Mouse (Mus musculus) c-Kit-positive CD71-negative TER-119-negative erythroid progenitor cells, embryonic 14.5 days (primary cell): ENCODE results near the gene Cpt1a.

Experiments
- DNase-seq: peaks from one replicate; pipeline ENCODE4 v3.0.0-alpha.2; 2013; ENCODE audit warnings: low read depth

The Cpt1a gene

DNA sequence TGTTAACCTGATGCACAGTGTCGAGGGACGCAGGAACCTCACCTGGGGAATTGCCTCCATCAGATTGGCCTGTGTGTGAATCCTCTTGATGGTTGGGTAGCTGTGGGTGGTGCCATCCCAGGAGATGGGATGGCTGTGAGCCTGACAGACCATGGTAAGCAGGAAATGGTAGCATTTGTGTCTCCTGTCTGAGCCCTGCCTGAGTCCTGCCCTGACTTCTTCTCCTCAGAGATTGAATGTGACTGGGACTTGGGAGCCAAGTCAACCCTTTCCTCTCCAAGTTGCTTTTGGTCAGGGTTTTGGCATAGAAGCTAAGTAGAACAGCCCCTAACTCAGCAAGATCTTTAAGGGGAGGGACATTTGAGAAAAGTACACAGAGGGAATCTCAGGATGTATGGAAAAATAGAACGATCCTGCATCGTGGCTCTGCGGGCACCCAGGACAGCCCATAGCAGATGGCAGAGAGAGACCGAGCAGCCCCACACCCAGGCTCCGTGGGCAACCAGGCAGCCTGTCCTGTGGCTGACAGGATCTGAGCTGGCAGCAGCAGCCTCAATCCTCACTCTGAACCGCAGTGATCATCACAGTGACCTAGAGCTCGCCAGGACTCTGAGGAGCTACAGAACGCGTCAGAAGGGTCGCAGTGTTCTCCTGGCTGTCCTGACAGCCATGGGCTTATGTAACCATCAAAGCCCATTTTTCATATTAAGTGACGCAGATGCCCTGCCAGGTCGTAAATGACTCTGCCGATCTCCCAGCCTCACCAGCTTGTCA, 106.1 kb downstream of the Cpt1a start:
- no peak for DNase-seq

DNA sequence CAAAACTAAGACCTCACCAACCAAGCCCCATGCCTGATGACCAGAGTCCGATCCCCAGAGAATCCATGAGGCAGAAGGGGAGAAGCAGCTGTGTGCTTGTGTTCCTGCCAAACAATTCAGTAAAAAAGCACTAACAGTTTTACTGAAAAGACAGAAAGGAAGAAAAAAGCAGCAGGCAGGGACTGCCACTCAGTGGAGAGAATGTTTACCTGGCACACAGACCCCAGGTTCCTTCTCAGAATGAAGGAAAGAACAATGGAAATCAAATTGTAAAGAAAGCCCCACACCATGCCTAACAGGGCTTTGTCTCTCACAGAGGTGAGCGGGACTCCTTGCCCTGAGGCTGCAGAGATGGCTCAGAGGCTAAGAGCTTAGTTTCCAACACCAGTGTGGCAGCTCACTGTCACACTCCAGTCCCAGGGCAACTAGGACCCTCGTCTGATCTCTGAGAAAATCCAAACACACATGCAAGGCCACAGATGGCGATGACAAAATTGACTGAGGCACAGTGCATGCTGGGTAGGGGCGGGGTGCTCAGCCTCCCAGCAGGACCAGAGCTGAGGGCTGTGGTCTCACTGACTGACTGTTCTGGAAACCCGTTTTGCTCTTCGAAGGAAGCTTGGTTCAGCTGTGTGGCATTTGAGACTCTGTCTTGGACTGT, 107.2 kb downstream of the Cpt1a start:
- DNase-seq: no peak

DNA sequence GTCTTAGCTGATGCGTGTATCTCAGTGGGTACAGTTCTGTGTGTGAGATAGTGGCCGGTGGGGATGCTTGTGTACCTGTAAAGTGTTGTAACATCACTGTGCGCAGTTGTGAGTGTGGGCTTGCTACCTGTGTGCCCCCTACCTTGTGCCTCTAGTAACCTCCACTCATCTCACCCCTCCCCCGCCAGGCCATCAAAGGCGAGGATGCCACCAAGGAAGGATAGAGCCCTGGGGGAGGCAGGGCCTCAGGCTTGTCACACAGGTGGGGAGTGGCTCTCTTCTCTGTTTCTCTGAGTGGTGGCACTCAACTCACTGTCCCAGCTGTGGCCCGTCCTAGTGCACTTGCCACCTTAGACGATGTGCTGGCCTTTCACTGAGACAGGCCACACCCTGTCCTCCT, 108.9 kb downstream of the Cpt1a start:
- DNase-seq: no peak

DNA sequence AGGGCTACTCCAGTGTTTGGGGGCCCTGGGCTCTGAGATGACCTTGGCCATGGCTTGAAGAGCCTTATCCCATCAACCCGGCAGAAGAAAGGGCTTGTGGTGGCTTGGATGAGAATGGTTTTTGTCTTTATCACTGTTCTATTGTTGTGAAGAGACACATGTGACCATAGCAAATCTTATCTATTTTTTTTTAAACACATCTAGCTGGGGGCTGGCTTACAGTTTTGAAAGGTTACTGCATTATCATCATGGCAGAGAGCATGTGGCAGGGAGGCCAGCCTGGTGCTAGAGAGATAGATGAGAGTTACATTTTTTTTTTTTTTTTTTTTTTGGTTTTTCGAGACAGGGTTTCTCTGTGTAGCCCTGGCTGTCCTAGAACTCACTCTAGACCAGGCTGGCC, 109.8 kb downstream of the Cpt1a start:
- no peak for DNase-seq

DNA sequence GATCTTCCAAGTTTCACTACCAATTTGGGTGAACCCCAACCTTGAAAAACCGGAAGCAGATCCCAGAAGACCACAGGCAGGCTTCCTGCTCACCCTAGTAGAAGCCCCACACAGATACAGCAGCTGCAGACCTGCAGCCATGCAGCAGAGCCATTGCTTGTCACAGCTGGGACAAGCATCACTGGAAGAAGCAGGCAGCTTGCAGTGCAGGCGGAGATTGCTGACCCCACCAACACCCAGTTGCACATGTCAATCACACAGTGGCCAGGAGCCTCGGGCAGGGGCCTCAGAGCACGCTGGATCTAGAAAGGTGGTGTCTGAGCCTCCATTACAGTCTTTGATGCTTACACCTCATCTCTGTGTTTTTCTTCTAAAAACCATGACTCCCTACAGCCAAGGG, 112.0 kb downstream of the Cpt1a start:
- DNase-seq: no peak

DNA sequence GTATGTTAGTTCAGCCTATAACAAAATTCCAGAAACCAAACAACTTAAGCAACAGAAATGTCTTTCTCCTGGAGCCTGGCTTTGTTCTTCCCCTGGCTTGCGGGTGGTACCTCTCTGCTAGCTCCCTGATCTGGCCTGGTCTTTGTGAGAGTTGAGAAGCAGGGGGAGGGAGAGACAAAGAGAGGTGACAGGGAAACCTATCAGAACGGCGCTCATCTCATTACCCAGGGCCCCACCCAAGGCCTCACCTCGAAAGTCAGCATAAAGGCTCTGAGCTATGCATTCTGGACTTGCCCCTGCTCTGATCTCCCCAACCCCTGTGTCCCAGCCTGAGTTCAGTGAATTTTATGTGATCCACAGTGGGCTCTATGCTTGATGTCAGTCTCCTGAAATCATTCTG, 112.5 kb downstream of the Cpt1a start:
- no peak for DNase-seq
